In genomic region chr7:118904530-118904929, GRCm38 (mm10) we compare ENCODE assay signal across 12 mouse cellular contexts.
"Had no signal": no experiment of that assay in that cellular context is flagged by ENCODE, and none has a peak within 500 bp of the region (broad histone marks: within the 10 kb centered on the region; RNA-seq: fewer than 3 reads in every experiment).

No protein-coding gene starts in this region.

- H3K4me2 ChIP-seq: kidney, embryonic 15.5 days; liver, embryonic 13.5 days; midbrain, embryonic 11.5 days had no signal

- H3K4me3 ChIP-seq: kidney, embryonic 15.5 days; liver, embryonic 13.5 days had no signal

- H3K27me3 ChIP-seq: kidney, embryonic 15.5 days; liver, embryonic 13.5 days had no signal

- H3K9ac ChIP-seq: kidney, embryonic 15.5 days; liver, embryonic 13.5 days had no signal

- H3K9me3 ChIP-seq: kidney, embryonic 15.5 days; liver, embryonic 13.5 days had no signal

- H3K27ac ChIP-seq: kidney, embryonic 15.5 days; liver, embryonic 13.5 days had no signal

- DNase-seq: kidney, postnatal 10 days; kidney, postnatal 36 days; layer of hippocampus, postnatal 36 days; liver, embryonic 13.5 days; lung, adult 2 months; lung, postnatal 14 days; lung, postnatal 4 days; midbrain, embryonic 14.5 days; thymus, adult 2 months; thymus, postnatal 14 days had no signal

- H3K36me3 ChIP-seq: kidney, embryonic 15.5 days; liver, embryonic 13.5 days had no signal
